Mouse (Mus musculus): Measurements from ENCODE around the gene Slc4a3.

GRCm38 (mm10) chr1:75572776-75573175, 26.7 kb downstream of the Slc4a3 start:
- TF ChIP-seq POLR2A (IDR thresholded peaks at IDR 0.05; ENCODE audit: control insufficient read depth, extremely low read depth, insufficient read depth, low read length, poor library complexity) (no peak), CTCF (IDR thresholded peaks at IDR 0.05; ENCODE audit: borderline replicate concordance, control insufficient read depth, extremely low read depth, insufficient read depth, low read length, poor library complexity) (no peak)

All from thymus, adult 2 months (tissue).